Mouse (Mus musculus) testis, adult 2 months (tissue): ENCODE results near the gene Car5a.

Source experiments
- CTCF ChIP-seq: fragments of 200-500 bp; IDR thresholded peaks from 2 replicates; pipeline ENCODE4 v1.5.1; 2012; ENCODE audit warnings: low read depth, mild to moderate bottlenecking, inconsistent platforms, low read length, moderate library complexity; ENCODE audit not compliant: control insufficient read depth, insufficient read depth, insufficient replicate concordance
- POLR2A ChIP-seq: fragments of 200-500 bp; IDR thresholded peaks from 2 replicates; pipeline ENCODE4 v1.6.1; 2012; ENCODE audit warnings: low read depth, mild to moderate bottlenecking, inconsistent platforms, low read length, moderate library complexity; ENCODE audit not compliant: control insufficient read depth

- TF ChIP-seq POLR2A (no peak), CTCF (no peak)
These were observed 63.9 kb downstream of the Car5a start for GRCm38 (mm10) chr8:121880818-121881217.
